Mouse (Mus musculus): Measurements from ENCODE around the gene Ypel3. TPM values are rescaled to one million over a fixed set of nuclear protein-coding genes. Genes with fewer than 3 reads are reported as not detected.

Ypel3 gene
- polyA plus RNA-seq, 1 experiment from 2014 or later: 64.6 TPM

- no peaks in the 10 kb centered on the region for H3K36me3 ChIP-seq (ENCODE audit: control insufficient read depth, insufficient read depth)
- no peaks in the 10 kb centered on the region for H3K27me3 ChIP-seq (replicated peaks; ENCODE audit: control insufficient read depth, insufficient read depth, low read length)
- no peak overlapping the region for H3K4me2 ChIP-seq (replicated peaks; ENCODE audit: low read depth)
- no peak for ATAC-seq
- WGBS: 87% methylated on average over 5 of the region's 5 CpGs
- no peaks in the 10 kb centered on the region for H3K4me1 ChIP-seq (replicated peaks; ENCODE audit: control insufficient read depth, insufficient read depth, low read length)
- H3K4me3 ChIP-seq (ENCODE audit: low read depth, low read length): no peak overlapping the region
- H3K9ac ChIP-seq (ENCODE audit: low read depth, low read length): no peak overlapping the region
- no peaks in the 10 kb centered on the region for H3K9me3 ChIP-seq (ENCODE audit: control insufficient read depth)
- no peak for TF ChIP-seq CTCF (IDR thresholded peaks at IDR 0.05; ENCODE audit: low read depth)
- H3K27ac ChIP-seq (ENCODE audit: low read depth, low read length): no peak overlapping the region
These were observed 35.3 kb upstream of the Ypel3 start for GRCm38 (mm10) chr7:126741452-126741851.

GRCm38 (mm10) chr7:126741964-126742482 is 34.7 kb upstream of the Ypel3 start:
- H3K27ac ChIP-seq (ENCODE audit: low read depth, low read length): no peak overlapping the region
- no peak overlapping the region for H3K4me2 ChIP-seq (replicated peaks; ENCODE audit: low read depth)
- TF ChIP-seq CTCF (IDR thresholded peaks at IDR 0.05; ENCODE audit: low read depth): no peak
- 92% methylated on average over 13 of the region's 13 CpGs for WGBS
- H3K9me3 ChIP-seq (ENCODE audit: control insufficient read depth): no peaks in the 10 kb centered on the region
- no peaks in the 10 kb centered on the region for H3K27me3 ChIP-seq (replicated peaks; ENCODE audit: control insufficient read depth, insufficient read depth, low read length)
- H3K4me1 ChIP-seq (replicated peaks; ENCODE audit: control insufficient read depth, insufficient read depth, low read length): no peaks in the 10 kb centered on the region
- H3K36me3 ChIP-seq (ENCODE audit: control insufficient read depth, insufficient read depth): no peaks in the 10 kb centered on the region
- H3K4me3 ChIP-seq (ENCODE audit: low read depth, low read length): no peak overlapping the region
- no peak for ATAC-seq
- no peak overlapping the region for H3K9ac ChIP-seq (ENCODE audit: low read depth, low read length)

GRCm38 (mm10) chr7:126746066-126746465 is 30.7 kb upstream of the Ypel3 start:
- Histone ChIP-seq H3K27ac (ENCODE audit: low read depth, low read length) (peak overlapping the region; percentile 78), H3K4me3 (ENCODE audit: low read depth, low read length) (peak overlapping the region; percentile 26), H3K36me3 (ENCODE audit: control insufficient read depth, insufficient read depth) (no peaks in the 10 kb centered on the region), H3K4me1 (replicated peaks; ENCODE audit: control insufficient read depth, insufficient read depth, low read length) (no peaks in the 10 kb centered on the region), H3K9ac (ENCODE audit: low read depth, low read length) (0 out of 2 replicates have a peak overlapping the region, but pooled peaks have one; percentile 12), H3K27me3 (replicated peaks; ENCODE audit: control insufficient read depth, insufficient read depth, low read length) (no peaks in the 10 kb centered on the region), H3K9me3 (ENCODE audit: control insufficient read depth) (no peaks in the 10 kb centered on the region), H3K4me2 (replicated peaks; ENCODE audit: low read depth) (peak overlapping the region; percentile 49)
- no peak for ATAC-seq
- WGBS: 66% methylated on average over 12 of the region's 12 CpGs
- no peak for TF ChIP-seq CTCF (IDR thresholded peaks at IDR 0.05; ENCODE audit: low read depth)

GRCm38 (mm10) chr7:126746798-126747197 is 30.0 kb upstream of the Ypel3 start:
- peak overlapping the region; percentile 49 for H3K4me2 ChIP-seq (replicated peaks; ENCODE audit: low read depth)
- no peak for TF ChIP-seq CTCF (IDR thresholded peaks at IDR 0.05; ENCODE audit: low read depth)
- peak overlapping the region; percentile 78 for H3K27ac ChIP-seq (ENCODE audit: low read depth, low read length)
- H3K4me1 ChIP-seq (replicated peaks; ENCODE audit: control insufficient read depth, insufficient read depth, low read length): no peaks in the 10 kb centered on the region
- H3K4me3 ChIP-seq (ENCODE audit: low read depth, low read length): peak overlapping the region; percentile 26; the same call in 1 of the 2 replicates
- WGBS: 6% methylated on average over 6 of the region's 6 CpGs
- peak; percentile 79 for ATAC-seq
- H3K27me3 ChIP-seq (replicated peaks; ENCODE audit: control insufficient read depth, insufficient read depth, low read length): no peaks in the 10 kb centered on the region
- H3K36me3 ChIP-seq (ENCODE audit: control insufficient read depth, insufficient read depth): no peaks in the 10 kb centered on the region
- no peaks in the 10 kb centered on the region for H3K9me3 ChIP-seq (ENCODE audit: control insufficient read depth)
- 0 out of 2 replicates have a peak overlapping the region, but pooled peaks have one; percentile 12 for H3K9ac ChIP-seq (ENCODE audit: low read depth, low read length)

DNA sequence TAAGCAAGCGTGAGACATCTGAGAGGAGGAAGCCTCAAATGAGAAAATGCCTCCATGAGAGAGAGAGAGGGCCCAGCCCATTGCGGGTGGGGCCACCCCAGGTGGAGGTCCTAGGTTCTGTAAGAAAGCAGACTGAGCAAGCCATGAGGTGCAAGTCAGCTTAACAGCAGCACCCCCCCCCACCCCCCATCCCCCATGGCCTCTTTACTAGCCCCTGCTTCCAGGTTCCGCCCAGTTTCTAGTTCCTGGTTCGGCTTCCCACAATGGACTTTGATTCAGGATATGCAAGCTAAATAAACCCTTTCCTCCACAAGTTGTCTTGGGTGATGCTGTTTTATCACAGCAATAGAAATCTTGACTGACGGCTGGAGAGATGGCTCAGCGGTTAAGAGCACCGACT is 27.9 kb upstream of the Ypel3 start:
- H3K27ac ChIP-seq (ENCODE audit: low read depth, low read length): peak overlapping the region; percentile 76
- 33% methylated on average over 7 of the region's 7 CpGs for whole genome bisulfite sequencing
- TF ChIP-seq CTCF (IDR thresholded peaks at IDR 0.05; ENCODE audit: low read depth): no peak
- 0 out of 2 replicates have a peak overlapping the region, but pooled peaks have one; percentile 6 for H3K4me2 ChIP-seq (replicated peaks; ENCODE audit: low read depth)
- H3K27me3 ChIP-seq (replicated peaks; ENCODE audit: control insufficient read depth, insufficient read depth, low read length): no peaks in the 10 kb centered on the region
- H3K4me3 ChIP-seq (ENCODE audit: low read depth, low read length): no peak overlapping the region
- ATAC-seq: peak; percentile 72
- H3K9ac ChIP-seq (ENCODE audit: low read depth, low read length): no peak overlapping the region
- no peaks in the 10 kb centered on the region for H3K36me3 ChIP-seq (ENCODE audit: control insufficient read depth, insufficient read depth)
- H3K9me3 ChIP-seq (ENCODE audit: control insufficient read depth): no peaks in the 10 kb centered on the region
- H3K4me1 ChIP-seq (replicated peaks; ENCODE audit: control insufficient read depth, insufficient read depth, low read length): no peaks in the 10 kb centered on the region

- no peaks in the 10 kb centered on the region for H3K9me3 ChIP-seq (ENCODE audit: control insufficient read depth)
- no peak overlapping the region for H3K4me2 ChIP-seq (replicated peaks; ENCODE audit: low read depth)
- 88% methylated on average over 17 of the region's 17 CpGs for WGBS
- no peak for ATAC-seq
- H3K4me3 ChIP-seq (ENCODE audit: low read depth, low read length): no peak overlapping the region
- TF ChIP-seq CTCF (IDR thresholded peaks at IDR 0.05; ENCODE audit: low read depth): peak; percentile 42
- no peak overlapping the region for H3K27ac ChIP-seq (ENCODE audit: low read depth, low read length)
- H3K27me3 ChIP-seq (replicated peaks; ENCODE audit: control insufficient read depth, insufficient read depth, low read length): no peaks in the 10 kb centered on the region
- H3K36me3 ChIP-seq (ENCODE audit: control insufficient read depth, insufficient read depth): no peaks in the 10 kb centered on the region
- peaks cover 5% of the 10 kb centered on the region; the same call in 1 of the 2 replicates for H3K4me1 ChIP-seq (replicated peaks; ENCODE audit: control insufficient read depth, insufficient read depth, low read length)
- no peak overlapping the region for H3K9ac ChIP-seq (ENCODE audit: low read depth, low read length)
These were observed 27.0 kb upstream of the Ypel3 start for GRCm38 (mm10) chr7:126749582-126750343.

All from intestine, postnatal 0 days (tissue).